Mouse (Mus musculus) heart, postnatal 25 days (tissue): Measurements from ENCODE around the gene Mtss1l. TPM values are rescaled to one million over a fixed set of nuclear protein-coding genes. Genes with fewer than 3 reads are reported as not detected.

ENCODE experiments used
- DNase-seq: peaks from one replicate; pipeline ENCODE4 v3.0.0; 2022; ENCODE audit warnings: low spot score
- intact Hi-C: fragments of 180-260 bp; cut with DNase I; formaldehyde crosslinking; loops from one replicate; pipeline ENCODE4 v1.15.1; 2025
- total RNA-seq, 2 experiments: library from RNA; stranded (reverse); gene quantifications; 2 replicates each; pipeline ENCODE4 v1.2.3; 2021

The Mtss1l gene
- total RNA-seq, 2 experiments from 2014 or later = 33.8 to 36.1 TPM

- intact Hi-C loops = no loop called here
- no peak for DNase-seq
These were observed 10.1 kb downstream of the Mtss1l start for GRCm38 (mm10) chr8:110731346-110731859.

GRCm38 (mm10) chr8:110733036-110733435 is 11.8 kb downstream of the Mtss1l start:
- intact Hi-C loops = no loop called here
- no peak for DNase-seq

GRCm38 (mm10) chr8:110738591-110739195 is 17.4 kb downstream of the Mtss1l start:
- intact Hi-C loops = no loop called here

GRCm38 (mm10) chr8:110740629-110741175 is 19.4 kb downstream of the Mtss1l start:
- DNase-seq = no peak
- intact Hi-C loops = no loop called here

More at GRCm38 (mm10) chr8:110738591-110739195, 17.4 kb downstream of the Mtss1l start:
- DNase-seq = no peak

- intact Hi-C loops = no loop called here
- DNase-seq = no peak
These were observed 20.7 kb downstream of the Mtss1l start for GRCm38 (mm10) chr8:110741816-110742451.

GRCm38 (mm10) chr8:110742452-110742818 is 21.2 kb downstream of the Mtss1l start:
- intact Hi-C loops = no loop called here
- no peak for DNase-seq

- intact Hi-C loops = loop anchor here (5.0 kb wide), 1 partner anchor 347 kb away; the partner anchor contains the start of genes Clec18a and Pdpr
- DNase-seq = no peak
These were observed 23.9 kb downstream of the Mtss1l start for GRCm38 (mm10) chr8:110745162-110745561.

GRCm38 (mm10) chr8:110746661-110747060 is 25.4 kb downstream of the Mtss1l start:
- DNase-seq = no peak
- intact Hi-C loops = loop anchor here (5.0 kb wide), 1 partner anchor 346 kb away; the partner anchor contains the start of genes Clec18a and Pdpr

GRCm38 (mm10) chr8:110749500-110750170 is 28.4 kb downstream of the Mtss1l start:
- intact Hi-C loops = loop anchor here (5.0 kb wide), 3 partner anchors 43 to 343 kb away; partner anchors contain the start of genes Clec18a and Pdpr
- DNase-seq = no peak

GRCm38 (mm10) chr8:110750269-110750668 is 29.0 kb downstream of the Mtss1l start:
- intact Hi-C loops = loop anchor here (5.0 kb wide), 2 partner anchors 42 to 92 kb away; no protein-coding TSS in a partner anchor

GRCm38 (mm10) chr8:110751490-110751889 is 30.2 kb downstream of the Mtss1l start:
- intact Hi-C loops = loop anchor here (5.0 kb wide), 2 partner anchors 41 to 91 kb away; no protein-coding TSS in a partner anchor
- no peak for DNase-seq

More at GRCm38 (mm10) chr8:110750269-110750668, 29.0 kb downstream of the Mtss1l start:
- DNase-seq = no peak

- intact Hi-C loops = loop anchor here (5.0 kb wide), 2 partner anchors 38 to 88 kb away; no protein-coding TSS in a partner anchor
- no peak for DNase-seq
These were observed 33.4 kb downstream of the Mtss1l start for GRCm38 (mm10) chr8:110754713-110755112.

- no peak for DNase-seq
- intact Hi-C loops = no loop called here
These were observed 34.4 kb downstream of the Mtss1l start for GRCm38 (mm10) chr8:110755511-110756170.

- intact Hi-C loops = no loop called here
- DNase-seq = no peak
These were observed 34.9 kb downstream of the Mtss1l start for GRCm38 (mm10) chr8:110756196-110756595.

GRCm38 (mm10) chr8:110760280-110760940 is 39.1 kb downstream of the Mtss1l start:
- intact Hi-C loops = no loop called here
- DNase-seq = no peak

- DNase-seq = peak; percentile 53
- intact Hi-C loops = no loop called here
These were observed 39.9 kb downstream of the Mtss1l start for GRCm38 (mm10) chr8:110761185-110761584.

GRCm38 (mm10) chr8:110761988-110762387 is 40.7 kb downstream of the Mtss1l start:
- no peak for DNase-seq
- intact Hi-C loops = no loop called here

- no peak for DNase-seq
- intact Hi-C loops = no loop called here
These were observed 43.4 kb downstream of the Mtss1l start for GRCm38 (mm10) chr8:110764671-110765070.

- intact Hi-C loops = no loop called here
- DNase-seq = no peak
These were observed 46.0 kb downstream of the Mtss1l start for GRCm38 (mm10) chr8:110767261-110767660.
